Mouse (Mus musculus) brain, embryonic 14.5 days (tissue): ENCODE results near the gene Mllt11. TPM values are rescaled to one million over a fixed set of nuclear protein-coding genes. Genes with fewer than 3 reads are reported as not detected.
"Not testable (repeated sequence)": the region's sequence is repeated elsewhere in the genome, so short reads cannot be mapped to it uniquely, and the experiment has no call there.

Experiments
- DNase-seq: peaks from one replicate; pipeline ENCODE4 v3.0.0-alpha.2; 2011; ENCODE audit warnings: low read depth
- CTCF ChIP-seq: fragments of 200-500 bp; IDR thresholded peaks from 2 replicates; pipeline ENCODE4 v1.5.1; 2012; ENCODE audit warnings: inconsistent platforms, mild to moderate bottlenecking, moderate library complexity, borderline replicate concordance; ENCODE audit not compliant: insufficient read depth, insufficient read length; ENCODE audit errors: extremely low read depth
- POLR2A ChIP-seq: fragments of 200-500 bp; IDR thresholded peaks from 2 replicates; pipeline ENCODE4 v1.6.1; 2012; ENCODE audit warnings: mild to moderate bottlenecking, inconsistent platforms, borderline replicate concordance; ENCODE audit not compliant: poor library complexity, insufficient read depth, insufficient read length, severe bottlenecking; ENCODE audit errors: extremely low read depth
- polyA plus RNA-seq: library from polyadenylated mRNA; depleted of rRNA; stranded (reverse); fragments of >200 nt; gene quantifications from 2 replicates; pipeline ENCODE4 v1.2.3, GENCODE M21; 2012

Gene Mllt11
- polyA plus RNA-seq, 1 experiment: 784 TPM

DNA sequence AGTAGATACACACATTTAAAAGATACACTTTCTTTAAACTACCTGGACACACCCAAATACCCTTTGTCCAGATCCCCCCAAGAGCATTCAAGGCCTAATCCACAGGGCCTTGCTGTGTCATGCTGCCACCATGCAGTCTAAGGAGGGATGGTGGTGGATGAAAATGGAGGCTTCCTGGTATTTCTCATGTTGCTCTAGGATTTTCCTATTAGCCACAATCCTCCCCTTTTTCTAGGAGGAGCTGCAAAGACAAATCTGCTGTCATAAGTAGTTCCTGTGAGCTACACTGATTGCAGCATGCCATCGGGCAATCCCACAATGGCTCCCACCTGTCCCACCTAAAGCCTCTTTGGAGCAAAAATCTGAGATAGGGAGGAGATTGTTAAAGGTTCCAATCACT is 4.8 kb downstream of the Mllt11 start:
- peak; percentile 65 for DNase-seq
- TF ChIP-seq POLR2A: no peak
- no peak for TF ChIP-seq CTCF

- TF ChIP-seq CTCF (no peak), POLR2A (no peak)
- DNase-seq: peak; percentile 48
Observed at GRCm38 (mm10) chr3:95224295-95224694, 7.7 kb downstream of the Mllt11 start.

DNA sequence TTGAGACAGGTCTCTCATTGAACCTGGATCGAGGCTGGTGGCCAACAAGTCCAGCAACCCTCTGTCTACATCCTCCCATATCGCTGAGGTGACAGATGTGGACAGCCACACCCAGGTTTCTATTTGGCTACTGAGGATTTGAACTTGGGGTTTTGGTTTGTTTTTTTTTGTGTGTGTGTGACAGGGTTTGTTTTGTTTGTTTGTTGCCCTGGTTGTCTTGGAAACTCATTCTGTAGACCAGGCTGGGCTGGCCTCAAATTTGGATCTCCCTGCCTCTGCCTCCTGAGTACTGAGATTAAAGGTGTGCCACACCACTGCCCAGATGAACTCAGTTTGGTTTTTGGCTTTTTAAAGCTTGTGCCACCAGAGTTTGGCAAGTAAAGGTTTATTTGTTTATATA is 8.9 kb downstream of the Mllt11 start:
- no peak for DNase-seq

GRCm38 (mm10) chr3:95218466-95219137 is 13.4 kb downstream of the Mllt11 start:
- no peak for DNase-seq
- TF ChIP-seq CTCF (no peak), POLR2A (no peak)

More for the DNA sequence above, 8.9 kb downstream of the Mllt11 start:
- TF ChIP-seq CTCF (no peak), POLR2A (no peak)

DNA sequence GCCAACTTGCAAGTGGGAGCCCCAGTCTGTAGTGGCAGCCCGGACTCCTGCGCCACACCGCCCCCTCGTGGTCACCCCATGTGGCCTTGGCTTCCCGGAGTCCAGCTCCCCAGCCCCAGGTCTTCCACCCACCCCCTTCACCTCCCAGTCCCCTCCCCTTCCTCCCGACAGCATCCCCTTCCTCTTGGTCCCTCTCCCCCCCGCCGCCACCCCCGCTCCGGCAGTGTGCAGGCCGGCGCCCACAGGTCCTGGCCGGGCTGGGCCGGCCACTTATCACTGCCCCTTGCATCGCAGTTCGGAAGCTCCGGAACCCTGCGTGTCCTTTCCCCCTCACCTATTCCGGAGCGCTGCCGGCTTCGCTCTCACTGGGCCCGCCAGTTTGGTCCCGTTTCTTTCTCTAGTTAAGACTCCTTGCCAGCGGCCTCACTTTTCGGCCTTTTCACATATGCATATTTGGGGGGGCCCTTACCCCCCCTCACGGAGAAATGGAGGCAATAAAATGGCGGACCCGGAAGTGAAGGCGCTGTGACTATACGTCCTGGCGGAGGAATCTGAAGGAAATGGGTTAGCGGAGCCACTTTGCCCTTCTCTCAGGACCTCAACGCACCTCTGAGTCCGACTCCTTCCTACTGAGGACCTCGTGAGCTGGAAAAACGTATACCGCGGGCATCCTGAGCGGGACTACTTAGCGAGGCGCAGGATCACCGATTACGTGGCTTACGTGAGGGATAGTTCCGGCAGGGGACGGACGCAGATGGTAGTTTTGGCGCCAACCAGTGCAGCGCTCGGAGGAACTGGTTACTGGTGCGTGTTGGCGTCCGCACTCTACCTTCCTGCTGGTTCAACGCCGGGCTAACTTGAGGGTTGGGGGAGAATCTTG is 14.5 kb downstream of the Mllt11 start, which contains the start of gene Gabpb2:
Gene Gabpb2 (minus strand): TSS at position 662 of the 880 bp plus-strand sequence.
- TF ChIP-seq CTCF (peak; percentile 81), POLR2A (peak; percentile 36; the same call in 1 of the 2 replicates)

DNA sequence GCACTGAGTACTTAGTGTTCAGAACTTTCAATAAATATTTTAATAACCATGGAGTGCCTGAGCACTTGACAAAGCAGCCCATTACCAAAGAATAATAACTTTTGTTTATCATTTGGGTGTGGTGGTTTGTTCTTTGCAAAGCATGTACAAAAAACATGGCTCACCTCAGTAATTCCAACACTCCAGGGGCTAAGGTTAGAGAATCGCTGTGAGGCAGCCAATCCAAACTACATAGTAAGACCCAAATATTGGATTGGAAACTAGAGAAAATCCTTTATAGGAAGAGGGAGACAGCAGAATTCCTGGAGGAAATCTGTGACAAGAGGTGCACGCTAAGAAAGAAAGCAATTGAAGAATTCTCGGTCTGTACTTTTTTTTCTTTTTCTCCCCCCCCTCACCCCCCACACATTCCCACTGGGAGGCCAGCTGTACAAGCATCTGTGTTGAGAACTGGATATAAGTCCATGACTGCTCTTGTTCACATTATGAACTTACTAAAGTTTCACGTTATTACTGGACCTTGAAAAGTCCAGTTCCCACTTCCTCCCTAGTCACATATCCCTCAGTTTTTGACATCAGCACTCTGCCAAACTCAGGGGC is 15.2 kb downstream of the Mllt11 start:
- TF ChIP-seq POLR2A: no peak
- TF ChIP-seq CTCF: no peak
- no peak for DNase-seq

More for the DNA sequence above, 14.5 kb downstream of the Mllt11 start, which contains the start of gene Gabpb2:
- peak; percentile 97 for DNase-seq

DNA sequence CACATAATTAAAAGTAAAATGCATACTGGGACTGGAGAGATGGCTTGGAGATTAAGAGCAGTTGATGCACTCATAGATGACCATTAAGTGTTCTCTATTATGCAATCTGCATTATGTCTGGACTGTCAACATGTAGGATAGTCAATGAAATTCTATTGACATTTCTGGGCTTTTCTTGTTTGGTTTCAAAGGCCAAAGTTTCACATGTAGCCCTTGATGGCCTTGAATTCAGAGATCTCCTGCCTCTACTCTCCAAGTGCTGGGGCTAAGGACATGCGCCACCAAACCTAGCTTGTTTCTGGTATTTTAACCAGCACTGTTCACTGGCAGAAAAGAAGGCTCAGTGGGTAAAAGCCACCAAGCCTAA is 18.4 kb downstream of the Mllt11 start:
- TF ChIP-seq CTCF: no peak
- no peak for TF ChIP-seq POLR2A
- no peak for DNase-seq

- not testable (repeated sequence) for DNase-seq
Observed at GRCm38 (mm10) chr3:95212889-95213608, 18.9 kb downstream of the Mllt11 start.

GRCm38 (mm10) chr3:95210585-95210984 is 21.4 kb downstream of the Mllt11 start:
- TF ChIP-seq CTCF (no peak), POLR2A (no peak)
- DNase-seq: no peak

DNA sequence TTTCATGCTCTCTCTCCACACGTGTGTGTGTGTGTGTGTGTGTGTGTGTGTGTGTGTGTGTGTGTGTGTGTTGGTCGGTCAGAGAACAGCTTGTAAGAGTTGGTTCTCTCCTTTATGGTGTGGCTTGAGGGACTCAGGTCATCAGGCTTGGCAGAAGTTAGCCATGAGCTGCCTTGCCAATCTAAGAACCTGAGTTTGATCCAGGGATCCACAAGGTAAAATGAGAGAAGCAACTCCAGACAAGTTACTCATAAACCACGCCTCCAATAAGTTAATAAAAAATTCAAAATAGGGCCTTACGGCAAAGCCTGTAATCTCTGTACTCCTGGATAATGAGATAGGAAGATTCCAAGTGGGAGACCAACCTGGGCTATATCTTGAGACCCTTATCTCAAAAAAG is 23.7 kb downstream of the Mllt11 start:
- TF ChIP-seq POLR2A (no peak), CTCF (no peak)
- DNase-seq: no peak

DNA sequence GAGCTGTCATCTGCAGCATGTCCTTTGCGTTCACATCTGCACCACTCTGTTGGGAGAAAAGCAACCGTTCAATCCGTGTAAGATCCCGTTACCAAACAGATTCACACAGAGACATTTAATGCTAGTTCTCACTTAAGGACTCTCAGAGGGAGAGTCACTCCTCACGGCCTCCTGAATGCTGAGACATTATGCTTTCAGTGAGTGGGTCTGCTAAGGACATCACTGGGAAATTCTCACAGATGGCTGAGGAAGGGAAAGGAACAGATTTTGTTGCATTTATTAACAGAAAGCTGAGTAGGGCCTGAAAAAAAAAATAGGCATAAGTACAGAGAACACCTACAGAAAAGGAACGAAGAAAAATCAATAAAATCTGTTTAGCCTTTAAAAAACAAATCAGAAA is 28.1 kb downstream of the Mllt11 start:
- no peak for DNase-seq

More for the DNA sequence above, 28.1 kb downstream of the Mllt11 start:
- TF ChIP-seq CTCF (no peak), POLR2A (no peak)
